Mouse (Mus musculus): ENCODE data around the gene Ncf1. TPM values are rescaled to one million over a fixed set of nuclear protein-coding genes. Genes with fewer than 3 reads are reported as not detected.
A peak's percentile ranks its signal among the peaks of the same experiment; 100 is the strongest.

The Ncf1 gene
- polyA plus RNA-seq, 1 experiment from 2014 or later, result 2.2 TPM

GRCm38 (mm10) chr5:134231376-134231775, 2.0 kb upstream of the Ncf1 start:
- Histone ChIP-seq H3K36me3 (ENCODE audit: control insufficient read depth, insufficient read depth, low read length) (peaks cover 11% of the 10 kb centered on the region), H3K4me3 (ENCODE audit: low read depth, low read length) (no peak overlapping the region), H3K4me1 (ENCODE audit: control insufficient read depth, insufficient read depth, low read length) (peaks cover 2% of the 10 kb centered on the region; the same call in 1 of the 2 replicates), H3K4me2 (ENCODE audit: low read length) (no peak overlapping the region), H3K27ac (ENCODE audit: low read depth, low read length) (no peak overlapping the region), H3K9ac (ENCODE audit: low read length) (no peak overlapping the region), H3K27me3 (replicated peaks; ENCODE audit: control insufficient read depth, insufficient read depth, low read length) (no peaks in the 10 kb centered on the region), H3K9me3 (replicated peaks; ENCODE audit: control insufficient read depth, low read length) (no peaks in the 10 kb centered on the region)
- DNase-seq (ENCODE audit: low spot score), result no peak
- no peak for ATAC-seq
- WGBS, result 81% methylated on average over 5 of the region's 5 CpGs

DNA sequence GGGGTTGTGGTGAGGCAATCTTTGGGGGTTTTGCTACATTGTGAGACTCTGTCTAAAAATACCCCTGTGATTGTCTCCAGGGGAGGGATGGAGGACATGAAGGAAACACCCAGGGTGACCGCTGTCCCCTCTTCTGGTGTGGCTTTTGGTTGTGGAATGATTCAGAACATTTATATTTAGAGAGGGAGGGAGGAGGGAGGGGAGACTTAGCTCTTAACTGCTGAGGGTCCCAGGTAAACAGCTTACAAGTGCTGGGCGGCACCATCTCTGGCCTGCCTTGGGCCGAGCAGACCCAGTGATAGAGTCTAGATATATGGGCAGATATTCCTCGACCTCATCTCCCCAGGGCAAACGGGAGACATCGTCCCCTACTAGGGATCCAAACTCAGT, 1.2 kb downstream of the Ncf1 start:
- DNase-seq (ENCODE audit: low spot score) (no peak), ATAC-seq (no peak)
- H3K4me1 ChIP-seq (ENCODE audit: control insufficient read depth, insufficient read depth, low read length), result no peaks in the 10 kb centered on the region
- no peak overlapping the region for H3K9ac ChIP-seq (ENCODE audit: low read length)
- no peaks in the 10 kb centered on the region for H3K36me3 ChIP-seq (ENCODE audit: control insufficient read depth, insufficient read depth, low read length)
- H3K27me3 ChIP-seq (replicated peaks; ENCODE audit: control insufficient read depth, insufficient read depth, low read length), result no peaks in the 10 kb centered on the region
- 79% methylated on average over 6 of the region's 6 CpGs for WGBS
- no peak overlapping the region for H3K4me2 ChIP-seq (ENCODE audit: low read length)
- no peak overlapping the region for H3K4me3 ChIP-seq (ENCODE audit: low read depth, low read length)
- H3K9me3 ChIP-seq (replicated peaks; ENCODE audit: control insufficient read depth, low read length), result no peaks in the 10 kb centered on the region
- H3K27ac ChIP-seq (ENCODE audit: low read depth, low read length), result no peak overlapping the region

DNA sequence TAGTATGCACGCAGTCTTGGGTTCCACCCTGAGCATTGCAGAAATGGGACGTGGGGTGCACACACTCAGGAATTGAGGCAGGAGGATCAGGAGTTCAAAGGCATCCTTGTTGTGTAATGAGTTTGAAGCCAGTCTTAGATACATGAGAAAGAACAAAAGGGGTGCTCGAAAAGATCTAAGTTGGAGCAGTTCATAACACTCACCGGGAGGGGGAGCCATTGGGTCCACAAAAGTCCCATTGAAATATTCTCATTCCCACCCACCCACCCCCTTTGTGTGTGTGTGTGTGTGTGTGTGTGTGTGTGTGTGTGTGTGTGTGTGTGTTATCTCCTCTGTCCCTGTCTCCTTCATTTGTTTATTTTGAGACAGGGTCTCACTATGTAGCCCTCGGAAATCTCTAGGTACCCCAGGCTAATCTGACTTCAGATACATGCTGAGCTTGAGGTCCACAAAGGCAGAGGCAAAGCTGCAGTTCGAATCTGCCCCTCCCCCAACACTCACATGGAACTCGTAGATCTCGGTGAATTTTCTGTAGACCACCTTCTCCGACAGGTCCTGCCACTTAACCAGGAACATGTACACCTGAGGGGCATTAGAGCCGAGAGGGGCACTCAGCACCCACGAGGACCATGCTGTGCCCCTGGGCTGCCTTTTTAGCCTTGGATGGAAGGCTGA, 1.7 kb downstream of the Ncf1 start:
- Histone ChIP-seq H3K27ac (ENCODE audit: low read depth, low read length) (no peak overlapping the region), H3K9ac (ENCODE audit: low read length) (no peak overlapping the region), H3K4me3 (ENCODE audit: low read depth, low read length) (no peak overlapping the region), H3K4me1 (ENCODE audit: control insufficient read depth, insufficient read depth, low read length) (no peaks in the 10 kb centered on the region), H3K36me3 (ENCODE audit: control insufficient read depth, insufficient read depth, low read length) (no peaks in the 10 kb centered on the region), H3K27me3 (replicated peaks; ENCODE audit: control insufficient read depth, insufficient read depth, low read length) (no peaks in the 10 kb centered on the region), H3K4me2 (ENCODE audit: low read length) (no peak overlapping the region), H3K9me3 (replicated peaks; ENCODE audit: control insufficient read depth, low read length) (no peaks in the 10 kb centered on the region)
- WGBS, result 40% methylated on average over 11 of the region's 11 CpGs
- DNase-seq (ENCODE audit: low spot score) (peak; percentile 38), ATAC-seq (no peak)

DNA sequence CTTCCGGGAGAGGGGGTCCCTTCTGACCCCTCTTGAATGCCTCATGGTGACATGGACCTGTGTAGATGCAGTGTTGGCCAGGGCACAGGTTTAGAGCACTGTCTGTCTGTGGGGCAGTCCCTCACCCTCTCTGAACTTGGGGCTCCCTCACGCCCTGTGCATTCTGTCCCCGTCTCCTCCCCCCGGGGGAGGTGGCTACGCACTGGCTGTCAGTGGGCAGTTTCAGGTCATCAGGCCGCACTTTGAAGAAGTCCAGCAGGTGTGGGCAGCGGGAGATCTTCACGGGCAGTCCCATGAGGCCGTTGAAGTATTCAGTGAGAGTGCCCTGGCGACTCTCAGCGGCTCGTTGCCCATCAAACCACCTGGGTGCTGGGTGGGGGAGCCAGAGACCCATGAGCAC, 2.5 kb downstream of the Ncf1 start:
- Histone ChIP-seq H3K36me3 (ENCODE audit: control insufficient read depth, insufficient read depth, low read length) (no peaks in the 10 kb centered on the region), H3K4me3 (ENCODE audit: low read depth, low read length) (no peak overlapping the region), H3K4me1 (ENCODE audit: control insufficient read depth, insufficient read depth, low read length) (no peaks in the 10 kb centered on the region; the same call in 1 of the 2 replicates), H3K27me3 (replicated peaks; ENCODE audit: control insufficient read depth, insufficient read depth, low read length) (no peaks in the 10 kb centered on the region), H3K9ac (ENCODE audit: low read length) (0 out of 2 replicates have a peak overlapping the region, but pooled peaks have one; percentile 8), H3K4me2 (ENCODE audit: low read length) (no peak overlapping the region), H3K27ac (ENCODE audit: low read depth, low read length) (no peak overlapping the region), H3K9me3 (replicated peaks; ENCODE audit: control insufficient read depth, low read length) (no peaks in the 10 kb centered on the region)
- WGBS, result 81% methylated on average over 12 of the region's 12 CpGs
- DNase-seq (ENCODE audit: low spot score) (no peak), ATAC-seq (no peak)

DNA sequence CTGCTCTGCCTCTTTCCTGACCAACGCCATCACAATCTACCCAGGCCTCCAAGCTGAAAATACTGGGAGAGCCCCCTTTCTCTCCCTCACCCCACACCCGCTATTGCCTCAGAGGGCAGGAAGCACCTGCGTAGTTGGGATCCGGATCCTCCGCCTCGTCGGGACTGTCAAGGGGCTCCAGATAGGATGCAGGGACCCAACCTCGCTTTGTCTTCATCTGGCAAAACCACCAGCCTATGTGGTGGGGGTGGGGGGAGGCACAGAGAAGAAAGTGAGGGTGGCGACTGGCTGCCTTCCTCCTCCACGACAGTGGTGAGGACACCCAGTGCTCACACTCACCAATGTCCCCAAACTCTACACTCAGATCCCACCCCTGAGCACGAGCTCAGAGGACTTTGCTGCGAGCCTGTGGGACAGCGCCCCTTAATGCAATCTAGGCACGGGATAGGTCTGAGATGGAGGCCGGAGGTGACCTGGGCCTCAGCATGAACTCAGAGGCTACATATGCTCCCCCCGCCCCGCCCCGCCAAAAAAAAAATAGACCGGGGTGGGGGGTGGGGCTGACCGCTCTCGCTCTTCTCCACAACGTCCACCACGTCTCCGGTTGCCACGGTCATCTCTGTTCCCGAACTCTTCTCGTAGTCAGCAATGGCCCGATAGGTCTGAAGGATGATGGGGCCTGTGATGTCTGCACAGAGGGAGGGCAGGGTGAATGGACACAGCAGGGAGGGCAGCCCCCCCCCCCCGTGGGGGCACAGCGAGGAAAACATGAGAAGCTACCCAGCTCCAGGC, 4.1 kb downstream of the Ncf1 start:
- DNase-seq (ENCODE audit: low spot score) (no peak), ATAC-seq (no peak)
- Histone ChIP-seq H3K9me3 (replicated peaks; ENCODE audit: control insufficient read depth, low read length) (no peaks in the 10 kb centered on the region), H3K36me3 (ENCODE audit: control insufficient read depth, insufficient read depth, low read length) (no peaks in the 10 kb centered on the region), H3K4me3 (ENCODE audit: low read depth, low read length) (no peak overlapping the region), H3K9ac (ENCODE audit: low read length) (no peak overlapping the region), H3K27me3 (replicated peaks; ENCODE audit: control insufficient read depth, insufficient read depth, low read length) (0 out of 2 replicates have a peak, but pooled peaks cover 3% of the 10 kb centered on the region), H3K27ac (ENCODE audit: low read depth, low read length) (no peak overlapping the region), H3K4me2 (ENCODE audit: low read length) (no peak overlapping the region), H3K4me1 (ENCODE audit: control insufficient read depth, insufficient read depth, low read length) (no peaks in the 10 kb centered on the region; the same call in 1 of the 2 replicates)
- 86% methylated on average over 30 of the region's 30 CpGs for WGBS

DNA sequence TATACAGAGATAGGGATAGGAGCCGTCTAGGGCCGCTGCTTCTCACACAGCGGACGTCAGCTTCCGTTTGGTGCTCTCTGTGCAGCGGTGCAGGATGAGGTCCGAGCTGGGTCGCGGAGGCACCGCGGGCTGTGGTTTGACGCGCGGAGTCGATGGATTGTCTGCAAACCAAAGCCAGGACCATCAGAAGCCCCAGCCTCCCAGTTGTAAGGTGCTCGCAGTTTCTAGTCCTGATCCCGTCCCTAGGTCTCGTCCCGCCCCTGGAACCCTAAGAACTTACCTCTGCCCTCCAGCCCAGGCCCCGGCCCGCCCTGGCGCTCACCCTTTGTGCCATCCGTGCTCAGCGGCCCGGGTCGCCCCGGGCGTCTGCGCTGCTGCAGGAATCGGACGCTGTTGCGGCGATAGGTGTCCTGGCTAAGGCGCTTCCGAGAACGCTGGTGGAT, 7.7 kb downstream of the Ncf1 start:
- Histone ChIP-seq H3K4me2 (ENCODE audit: low read length) (peak overlapping the region; percentile 58), H3K4me3 (ENCODE audit: low read depth, low read length) (peak overlapping the region; percentile 22), H3K27ac (ENCODE audit: low read depth, low read length) (no peak overlapping the region), H3K9ac (ENCODE audit: low read length) (peak overlapping the region; percentile 50; the same call in 1 of the 2 replicates), H3K36me3 (ENCODE audit: control insufficient read depth, insufficient read depth, low read length) (peaks cover 6% of the 10 kb centered on the region; the same call in 1 of the 2 replicates), H3K27me3 (replicated peaks; ENCODE audit: control insufficient read depth, insufficient read depth, low read length) (0 out of 2 replicates have a peak, but pooled peaks cover 3% of the 10 kb centered on the region), H3K4me1 (ENCODE audit: control insufficient read depth, insufficient read depth, low read length) (no peaks in the 10 kb centered on the region; the same call in 1 of the 2 replicates), H3K9me3 (replicated peaks; ENCODE audit: control insufficient read depth, low read length) (no peaks in the 10 kb centered on the region)
- DNase-seq (ENCODE audit: low spot score) (no peak), ATAC-seq (no peak)
- whole genome bisulfite sequencing, result 4% methylated on average over 36 of the region's 36 CpGs

DNA sequence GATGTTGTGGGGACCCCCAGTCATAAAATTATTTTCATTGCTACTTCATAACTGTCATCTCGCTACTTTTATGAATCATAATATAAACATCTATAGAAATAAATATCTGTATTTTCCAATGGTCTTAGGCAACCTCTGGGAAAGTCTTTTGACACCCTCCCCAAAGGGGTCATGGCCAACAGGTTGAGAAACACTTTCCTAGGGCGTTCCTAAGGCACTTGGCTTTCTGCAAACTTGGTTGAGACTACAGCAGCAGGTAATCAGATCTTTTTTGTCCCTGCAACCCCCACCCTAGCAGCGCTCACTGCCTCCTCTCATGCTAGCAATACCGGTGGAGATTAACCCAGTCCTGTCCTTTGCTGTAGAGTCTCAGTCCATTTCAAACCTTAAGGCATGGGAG, 8.1 kb downstream of the Ncf1 start:
- WGBS, result 48% methylated on average over 4 of the region's 4 CpGs
- H3K9me3 ChIP-seq (replicated peaks; ENCODE audit: control insufficient read depth, low read length), result no peaks in the 10 kb centered on the region
- no peak overlapping the region for H3K9ac ChIP-seq (ENCODE audit: low read length)
- 0 out of 2 replicates have a peak overlapping the region, but pooled peaks have one; percentile 22 for H3K4me3 ChIP-seq (ENCODE audit: low read depth, low read length)
- no peaks in the 10 kb centered on the region; the same call in 1 of the 2 replicates for H3K4me1 ChIP-seq (ENCODE audit: control insufficient read depth, insufficient read depth, low read length)
- H3K27me3 ChIP-seq (replicated peaks; ENCODE audit: control insufficient read depth, insufficient read depth, low read length), result 0 out of 2 replicates have a peak, but pooled peaks cover 3% of the 10 kb centered on the region
- H3K4me2 ChIP-seq (ENCODE audit: low read length), result peak overlapping the region; percentile 58; the same call in 1 of the 2 replicates
- DNase-seq (ENCODE audit: low spot score) (no peak), ATAC-seq (no peak)
- H3K27ac ChIP-seq (ENCODE audit: low read depth, low read length), result no peak overlapping the region
- peaks cover 6% of the 10 kb centered on the region; the same call in 1 of the 2 replicates for H3K36me3 ChIP-seq (ENCODE audit: control insufficient read depth, insufficient read depth, low read length)

DNA sequence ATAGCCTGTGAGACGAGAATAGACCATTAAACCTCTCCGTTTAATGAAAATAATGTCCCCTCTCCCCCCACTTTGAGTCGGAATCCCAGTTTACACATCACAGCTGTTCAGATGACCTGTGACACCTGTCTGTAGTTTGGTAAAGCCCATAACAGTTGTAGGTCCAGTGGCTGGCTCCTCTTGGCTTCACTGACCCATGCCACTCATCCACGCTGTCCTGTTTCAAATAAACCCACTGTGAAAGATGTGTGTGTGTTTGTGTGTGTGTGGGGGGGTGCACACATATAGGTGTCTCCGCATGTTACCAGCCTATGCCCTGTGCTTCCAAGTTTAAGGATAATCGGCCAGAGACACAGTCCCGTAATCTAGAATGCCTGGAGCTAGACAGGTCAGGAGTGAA, 11.5 kb downstream of the Ncf1 start:
- no peak overlapping the region for H3K27ac ChIP-seq (ENCODE audit: low read depth, low read length)
- no peak overlapping the region for H3K4me2 ChIP-seq (ENCODE audit: low read length)
- H3K9me3 ChIP-seq (replicated peaks; ENCODE audit: control insufficient read depth, low read length), result no peaks in the 10 kb centered on the region
- no peaks in the 10 kb centered on the region; the same call in 1 of the 2 replicates for H3K4me1 ChIP-seq (ENCODE audit: control insufficient read depth, insufficient read depth, low read length)
- H3K27me3 ChIP-seq (replicated peaks; ENCODE audit: control insufficient read depth, insufficient read depth, low read length), result 0 out of 2 replicates have a peak, but pooled peaks cover 3% of the 10 kb centered on the region
- H3K9ac ChIP-seq (ENCODE audit: low read length), result no peak overlapping the region
- H3K4me3 ChIP-seq (ENCODE audit: low read depth, low read length), result no peak overlapping the region
- WGBS, result 94% methylated on average over 7 of the region's 7 CpGs
- peaks cover 9% of the 10 kb centered on the region for H3K36me3 ChIP-seq (ENCODE audit: control insufficient read depth, insufficient read depth, low read length)
- ATAC-seq, result no peak
- no peak for DNase-seq (ENCODE audit: low spot score)

Measured in forebrain, embryonic 14.5 days (tissue).